Mouse (Mus musculus): ENCODE data around the gene Sfxn3.

- TF ChIP-seq CTCF (conservative IDR thresholded peaks at IDR 0.05; ENCODE audit: low read length) (no peak), POU5F1 (IDR thresholded peaks at IDR 0.05; ENCODE audit: borderline replicate concordance, low read length) (no peak)
Observed at GRCm38 (mm10) chr19:45012219-45012618, 35.1 kb upstream of the Sfxn3 start.
